Mouse (Mus musculus): ENCODE data around the gene Rasl11a.

DNA sequence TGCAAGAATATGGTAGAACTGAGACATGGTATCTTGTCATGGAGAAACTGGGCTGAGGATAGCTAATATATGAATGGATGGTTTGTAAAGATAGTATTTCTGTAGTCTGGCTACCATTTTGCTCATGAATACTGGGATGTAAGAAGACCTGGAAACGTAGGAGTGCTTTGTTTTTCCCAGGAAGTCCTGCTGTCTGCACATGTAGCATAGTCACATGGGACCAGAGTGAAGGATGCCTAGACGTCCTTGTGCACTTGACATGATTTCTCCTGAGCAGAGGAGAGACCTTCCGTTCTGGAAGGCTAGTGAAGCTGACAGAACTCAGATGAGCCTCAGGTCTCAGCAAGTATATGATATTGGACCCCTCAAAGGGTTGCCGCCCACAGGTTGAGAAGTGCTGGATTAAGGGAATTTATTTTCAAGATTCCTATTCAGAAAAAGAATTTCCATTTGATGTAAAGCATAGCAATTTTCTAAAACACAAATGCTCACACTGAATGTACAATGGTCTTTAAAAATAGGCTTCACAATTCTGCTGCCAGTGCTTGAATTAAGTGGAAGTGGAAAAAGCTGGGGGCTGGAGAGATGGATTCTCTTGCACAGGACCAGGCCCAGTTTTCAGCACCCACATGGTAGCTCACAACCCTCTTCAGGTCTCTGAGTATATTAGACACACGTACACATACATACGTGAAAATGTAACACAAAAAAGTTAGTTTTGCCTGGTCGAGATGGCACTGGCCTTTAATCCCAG lies 6.7 kb upstream of the Rasl11a start:
- TF ChIP-seq CTCF (IDR thresholded peaks at IDR 0.05; ENCODE audit: control insufficient read depth, insufficient read depth, insufficient read length) (no peak), USF1 (IDR thresholded peaks at IDR 0.05; ENCODE audit: low read depth) (no peak), MYOG (IDR thresholded peaks at IDR 0.05; ENCODE audit: control insufficient read depth, extremely low read depth, insufficient read length) (no peak)

All from C2C12 (cell line).